ENCODE assay signal across 17 mouse cellular contexts in genomic region chr15:67462863-67463262, GRCm38 (mm10).
"Had no signal": no experiment of that assay in that cellular context is flagged by ENCODE, and none has a peak within 500 bp of the region (broad histone marks: within the 10 kb centered on the region; RNA-seq: fewer than 3 reads in every experiment).

No protein-coding gene starts in this region.

- ATAC-seq: liver, embryonic 12.5 days; midbrain, embryonic 15.5 days had no signal

- H3K4me2 ChIP-seq: limb, embryonic 13.5 days; liver, embryonic 12.5 days; liver, embryonic 15.5 days; lung, embryonic 15.5 days; midbrain, embryonic 12.5 days; midbrain, embryonic 15.5 days; neural tube, embryonic 13.5 days had no signal

- H3K27ac ChIP-seq: limb, embryonic 10.5 days; limb, embryonic 13.5 days; liver, embryonic 12.5 days; liver, embryonic 15.5 days; lung, embryonic 15.5 days; midbrain, embryonic 12.5 days; midbrain, embryonic 15.5 days; neural tube, embryonic 13.5 days had no signal

- H3K9me3 ChIP-seq: limb, embryonic 10.5 days; limb, embryonic 13.5 days; liver, embryonic 12.5 days; liver, embryonic 15.5 days; lung, embryonic 15.5 days; midbrain, embryonic 12.5 days; midbrain, embryonic 15.5 days; neural tube, embryonic 13.5 days had no signal

- H3K9ac ChIP-seq: limb, embryonic 13.5 days; liver, embryonic 12.5 days; liver, embryonic 15.5 days; lung, embryonic 15.5 days; midbrain, embryonic 12.5 days; midbrain, embryonic 15.5 days; neural tube, embryonic 13.5 days had no signal

- H3K4me3 ChIP-seq: limb, embryonic 10.5 days; limb, embryonic 13.5 days; liver, embryonic 12.5 days; liver, embryonic 15.5 days; lung, embryonic 15.5 days; midbrain, embryonic 12.5 days; midbrain, embryonic 15.5 days; neural tube, embryonic 13.5 days had no signal

- H3K36me3 ChIP-seq: limb, embryonic 10.5 days; limb, embryonic 13.5 days; liver, embryonic 12.5 days; liver, embryonic 15.5 days; lung, embryonic 15.5 days; midbrain, embryonic 12.5 days; midbrain, embryonic 15.5 days; neural tube, embryonic 13.5 days had no signal

- H3K27me3 ChIP-seq: limb, embryonic 13.5 days; liver, embryonic 12.5 days; liver, embryonic 15.5 days; lung, embryonic 15.5 days; midbrain, embryonic 12.5 days; midbrain, embryonic 15.5 days; neural tube, embryonic 13.5 days had no signal

- H3K4me1 ChIP-seq: limb, embryonic 10.5 days; limb, embryonic 13.5 days; liver, embryonic 12.5 days; liver, embryonic 15.5 days; lung, embryonic 15.5 days; midbrain, embryonic 12.5 days; midbrain, embryonic 15.5 days; neural tube, embryonic 13.5 days had no signal

- DNase-seq: kidney, adult 9 months; kidney, postnatal 14 days; kidney, postnatal 4 days; liver; lung, adult 18-20 months; lung, postnatal 10 days; lung, postnatal 36 days; thymus, adult 2 months; thymus, postnatal 14 days had no signal
